Mouse (Mus musculus): Measurements from ENCODE around the gene Foxo6. TPM values are rescaled to one million over a fixed set of nuclear protein-coding genes. Genes with fewer than 3 reads are reported as not detected.
A peak's percentile ranks its signal among the peaks of the same experiment; 100 is the strongest.

Foxo6 gene
- total RNA-seq, 2 experiments from 2014 or later = 60.4 to 61.7 TPM

- DNase-seq (ENCODE audit: low spot score in 2 of 2) = no peak
Measured at GRCm38 (mm10) chr4:120285223-120285622, 1.9 kb downstream of the Foxo6 start.

DNA sequence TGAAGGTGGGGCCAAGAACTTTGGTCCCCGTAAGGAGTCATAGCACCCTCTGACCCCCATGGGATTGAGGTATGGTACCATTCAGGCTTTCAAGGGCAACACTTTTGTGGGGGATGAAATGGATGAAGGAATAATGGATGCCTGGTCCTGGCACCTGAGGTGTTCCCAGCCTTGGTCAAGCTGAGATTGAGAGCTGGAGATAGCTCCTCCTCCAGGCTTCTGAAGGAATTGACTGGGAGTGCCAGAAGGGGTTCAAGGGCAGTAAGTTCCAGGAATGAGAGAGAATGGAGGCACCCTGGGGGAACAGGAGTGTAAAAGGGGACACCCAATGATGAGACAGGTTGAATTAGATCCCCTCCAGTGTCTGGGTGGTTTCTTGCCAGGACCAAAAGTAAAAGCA, 3.0 kb downstream of the Foxo6 start:
- peak; percentile 30 to 44 for DNase-seq (ENCODE audit: low spot score in 2 of 2)

DNA sequence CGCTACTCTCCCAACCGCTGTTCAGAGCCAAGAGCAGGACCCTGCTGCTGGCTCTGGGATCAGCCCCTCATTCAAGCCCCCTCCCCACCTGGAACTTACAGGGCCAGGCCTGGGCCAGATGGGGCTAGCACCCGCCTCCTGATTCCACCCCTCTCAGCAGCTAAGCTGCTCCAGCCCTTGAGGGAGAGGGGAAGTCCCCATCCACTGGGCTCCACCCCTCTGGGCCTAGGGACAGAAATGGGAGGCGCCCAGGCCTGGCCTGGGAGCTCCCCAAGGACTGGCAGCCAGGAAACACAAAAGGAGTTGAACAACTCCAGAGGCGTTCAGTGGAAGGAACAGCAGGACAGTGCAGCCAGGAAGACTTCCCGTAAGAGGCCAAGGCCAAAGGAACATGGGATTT, 4.0 kb downstream of the Foxo6 start:
- DNase-seq (ENCODE audit: low spot score in 2 of 2) = peak; percentile 77 to 79

DNA sequence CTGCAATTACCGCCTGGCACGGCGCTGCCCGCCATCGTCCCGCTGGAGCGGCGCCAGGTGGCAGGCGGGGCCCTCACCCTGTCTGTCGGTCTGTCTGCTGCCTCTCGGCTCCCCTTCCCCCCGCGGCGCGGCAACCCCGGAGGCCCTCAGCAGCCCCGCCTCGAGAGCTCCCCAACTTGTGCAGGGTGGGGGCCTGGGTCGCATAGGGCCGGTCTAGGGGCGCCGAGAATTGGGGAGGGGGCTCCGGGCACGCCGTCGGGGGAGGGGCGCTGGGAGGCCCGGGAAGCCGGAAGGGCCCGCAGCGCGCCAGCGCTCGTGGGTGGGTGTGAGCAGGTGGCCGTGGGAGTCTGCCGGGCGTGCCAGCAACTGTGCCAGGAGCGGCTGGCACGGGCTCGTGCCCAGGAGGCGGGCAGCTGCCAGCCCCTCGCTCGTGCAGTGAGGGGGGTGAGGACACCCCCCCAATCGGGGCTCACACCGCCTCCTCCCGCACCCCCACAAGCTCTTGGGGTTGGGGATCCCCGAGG, 4.5 kb downstream of the Foxo6 start:
- peak; percentile 86 to 89 for DNase-seq (ENCODE audit: low spot score in 2 of 2)

- DNase-seq (ENCODE audit: low spot score in 2 of 2) = peak; percentile 59 to 65
Measured at GRCm38 (mm10) chr4:120281011-120281410, 6.1 kb downstream of the Foxo6 start.

GRCm38 (mm10) chr4:120280432-120280831, 6.7 kb downstream of the Foxo6 start:
- DNase-seq (ENCODE audit: low spot score in 2 of 2) = peak; percentile 8 to 18

- peak; percentile 35 to 53 for DNase-seq (ENCODE audit: low spot score in 2 of 2)
Measured at GRCm38 (mm10) chr4:120277255-120277928, 9.8 kb downstream of the Foxo6 start.

GRCm38 (mm10) chr4:120275487-120275886, 11.7 kb downstream of the Foxo6 start:
- DNase-seq (ENCODE audit: low spot score in 2 of 2) = no peak

- no peak for DNase-seq (ENCODE audit: low spot score in 2 of 2)
Measured at GRCm38 (mm10) chr4:120273594-120273993, 13.6 kb downstream of the Foxo6 start.

GRCm38 (mm10) chr4:120271886-120272580, 15.1 kb downstream of the Foxo6 start:
- no peak for DNase-seq (ENCODE audit: low spot score in 2 of 2)

GRCm38 (mm10) chr4:120271208-120271607, 15.9 kb downstream of the Foxo6 start:
- DNase-seq (ENCODE audit: low spot score in 2 of 2) = no peak

DNA sequence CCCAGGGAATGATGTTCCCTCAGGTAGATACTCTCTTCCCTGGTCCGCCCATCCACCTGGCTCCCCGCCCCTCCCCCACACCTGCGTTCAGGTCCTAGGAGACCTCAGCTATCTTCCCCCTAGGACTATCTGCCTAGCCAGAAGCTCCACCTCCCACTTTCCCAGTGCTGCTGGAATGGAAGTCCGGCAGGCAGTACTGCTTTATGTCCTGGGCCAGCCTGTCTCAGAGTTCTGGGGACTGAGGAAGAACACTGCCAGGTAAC, 16.3 kb downstream of the Foxo6 start:
- no peak for DNase-seq (ENCODE audit: low spot score in 2 of 2)

DNA sequence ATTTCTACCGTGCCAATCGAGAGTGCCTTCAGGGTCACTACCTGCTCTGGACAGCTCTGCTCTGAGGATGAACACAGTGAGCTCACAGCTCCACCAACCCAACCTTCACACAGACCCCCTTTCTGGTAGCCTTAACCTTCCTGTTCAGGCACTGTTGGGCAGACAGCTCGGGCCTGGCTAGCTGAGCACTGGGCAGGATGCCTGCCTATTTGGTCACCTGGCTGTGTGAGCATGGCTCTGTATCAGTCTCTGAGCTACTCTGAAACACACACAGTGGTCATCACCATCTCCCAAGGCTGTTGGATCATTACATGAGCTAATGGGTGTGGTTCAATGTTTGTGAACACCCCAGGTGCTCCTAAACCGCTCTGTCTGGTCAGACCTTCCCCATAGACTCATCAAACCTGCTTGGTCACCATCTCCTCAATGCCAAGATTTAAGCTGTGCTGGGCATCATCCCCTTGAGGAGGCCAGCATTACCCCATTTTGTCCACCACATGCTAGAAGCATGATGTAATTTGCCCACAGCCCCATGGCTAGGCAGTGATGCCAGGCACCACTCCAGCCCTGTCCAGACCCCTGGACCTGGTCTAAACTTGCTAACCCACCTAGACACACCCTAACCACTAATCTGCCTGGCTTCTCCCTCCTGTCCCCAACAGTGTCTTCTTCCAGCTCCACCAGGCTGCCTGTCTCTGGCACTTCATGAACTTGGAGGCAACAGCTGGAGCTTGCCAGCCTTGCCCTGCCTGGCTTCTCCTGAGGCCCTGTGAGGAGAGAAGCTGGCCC, 16.8 kb downstream of the Foxo6 start:
- DNase-seq (ENCODE audit: low spot score in 2 of 2) = no peak

- DNase-seq (ENCODE audit: low spot score in 2 of 2) = peak in 1 of 2 experiments; percentile 68
Measured at GRCm38 (mm10) chr4:120269426-120269825, 17.7 kb downstream of the Foxo6 start.

DNA sequence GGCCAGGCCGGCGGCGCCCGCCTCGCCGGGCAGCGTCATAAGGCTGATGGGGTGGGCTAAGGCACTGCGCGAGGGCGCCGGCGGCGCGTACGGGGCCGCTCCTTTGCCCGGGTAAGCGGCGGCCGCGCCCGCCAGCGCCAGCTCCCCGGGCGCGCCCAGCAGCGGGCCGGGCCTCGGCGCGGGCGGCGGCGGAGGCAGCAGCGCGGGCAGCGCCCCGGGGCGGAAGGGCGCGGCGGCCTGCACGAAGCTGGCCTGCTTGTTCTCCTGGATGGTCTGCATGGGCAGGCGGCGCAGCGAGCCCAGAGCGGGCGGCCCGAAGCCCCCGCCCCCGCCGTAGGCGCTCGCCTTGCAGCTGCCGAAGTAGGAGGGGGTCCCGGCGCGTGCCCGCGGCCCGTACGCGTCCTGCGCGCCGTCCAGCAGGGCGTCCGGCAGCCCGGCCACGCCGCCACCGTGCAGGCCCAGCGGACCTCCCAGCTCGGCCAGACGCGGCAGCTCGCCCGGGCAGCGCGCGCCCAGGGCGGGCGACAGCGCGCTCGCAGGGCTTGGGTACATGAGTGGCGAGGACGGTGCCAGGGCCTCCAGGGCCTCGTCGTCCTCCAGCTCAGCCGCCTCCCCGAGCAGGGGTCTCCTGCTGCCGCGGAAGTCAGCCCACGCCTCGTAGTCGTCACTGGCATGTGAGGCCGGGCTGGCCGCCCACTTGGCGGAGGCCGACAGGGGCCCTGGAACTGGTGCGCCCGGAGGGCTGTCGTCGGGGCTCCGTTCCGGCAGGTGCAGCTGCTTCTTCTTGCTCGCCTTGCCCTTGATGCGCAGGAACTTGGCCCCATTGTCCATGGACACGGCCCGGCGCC, 18.7 kb downstream of the Foxo6 start:
- DNase-seq (ENCODE audit: low spot score in 2 of 2) = peak; percentile 56 to 68

- DNase-seq (ENCODE audit: low spot score in 2 of 2) = no peak
Measured at GRCm38 (mm10) chr4:120267683-120268082, 19.5 kb downstream of the Foxo6 start.

GRCm38 (mm10) chr4:120267136-120267535, 20.0 kb downstream of the Foxo6 start:
- no peak for DNase-seq (ENCODE audit: low spot score in 2 of 2)

DNA sequence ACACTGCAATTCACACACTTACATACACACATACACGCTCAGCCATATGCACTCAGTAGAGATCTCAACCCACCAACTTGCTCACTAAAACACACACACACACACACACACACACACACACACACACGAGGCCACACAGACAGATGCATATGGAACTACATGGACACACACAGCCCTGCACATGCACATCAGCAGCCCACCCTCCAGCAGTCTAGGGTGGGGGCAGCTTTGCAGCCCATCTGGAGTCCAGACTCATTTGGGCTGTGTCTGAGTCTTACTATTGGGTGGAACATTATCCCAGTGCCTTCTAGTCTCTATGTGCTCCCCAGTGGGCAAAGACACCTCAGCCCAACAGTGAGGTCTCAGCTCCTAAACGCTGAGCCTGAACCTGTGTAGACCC, 23.0 kb downstream of the Foxo6 start:
- DNase-seq (ENCODE audit: low spot score in 2 of 2) = no peak

DNA sequence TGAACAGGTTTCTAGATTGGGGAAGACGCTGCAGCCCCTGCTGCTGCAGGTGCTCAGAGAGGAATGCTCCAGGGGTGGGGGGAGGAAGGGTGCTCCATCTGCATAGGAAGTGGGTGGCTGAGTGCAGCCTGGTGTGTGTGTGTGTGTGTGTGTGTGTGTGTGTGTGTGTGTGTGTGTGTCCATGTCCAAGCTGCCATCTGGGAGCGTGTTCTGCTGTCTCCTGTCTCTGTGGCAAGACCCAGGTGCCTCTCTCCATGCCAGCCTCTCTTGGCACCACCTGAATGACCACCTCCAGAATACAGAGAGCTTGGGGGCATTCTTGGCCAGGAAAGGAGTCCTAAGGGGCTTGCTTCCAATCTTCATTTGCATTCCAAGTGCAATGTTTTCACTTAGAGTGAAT, 24.4 kb downstream of the Foxo6 start:
- peak in 1 of 2 experiments; percentile 53 for DNase-seq (ENCODE audit: low spot score in 2 of 2)

- no peak for DNase-seq (ENCODE audit: low spot score in 2 of 2)
Measured at GRCm38 (mm10) chr4:120262206-120262605, 24.9 kb downstream of the Foxo6 start.

All from layer of hippocampus, postnatal 10 days (tissue).